Mouse (Mus musculus) cerebellum, adult 2 months (tissue): ENCODE data around the gene Tns1.

ENCODE experiments used
- CTCF ChIP-seq: fragments of 200-500 bp; IDR thresholded peaks from 2 replicates; pipeline ENCODE4 v1.5.1; 2011; ENCODE audit warnings: low read depth, mild to moderate bottlenecking, control low read depth, low read length, moderate library complexity, borderline replicate concordance; ENCODE audit not compliant: insufficient read depth
- POLR2A ChIP-seq: fragments of 200-500 bp; IDR thresholded peaks from 2 replicates; pipeline ENCODE4 v1.6.1; 2011; ENCODE audit warnings: low read length, control low read depth, borderline replicate concordance; ENCODE audit not compliant: insufficient read depth

DNA sequence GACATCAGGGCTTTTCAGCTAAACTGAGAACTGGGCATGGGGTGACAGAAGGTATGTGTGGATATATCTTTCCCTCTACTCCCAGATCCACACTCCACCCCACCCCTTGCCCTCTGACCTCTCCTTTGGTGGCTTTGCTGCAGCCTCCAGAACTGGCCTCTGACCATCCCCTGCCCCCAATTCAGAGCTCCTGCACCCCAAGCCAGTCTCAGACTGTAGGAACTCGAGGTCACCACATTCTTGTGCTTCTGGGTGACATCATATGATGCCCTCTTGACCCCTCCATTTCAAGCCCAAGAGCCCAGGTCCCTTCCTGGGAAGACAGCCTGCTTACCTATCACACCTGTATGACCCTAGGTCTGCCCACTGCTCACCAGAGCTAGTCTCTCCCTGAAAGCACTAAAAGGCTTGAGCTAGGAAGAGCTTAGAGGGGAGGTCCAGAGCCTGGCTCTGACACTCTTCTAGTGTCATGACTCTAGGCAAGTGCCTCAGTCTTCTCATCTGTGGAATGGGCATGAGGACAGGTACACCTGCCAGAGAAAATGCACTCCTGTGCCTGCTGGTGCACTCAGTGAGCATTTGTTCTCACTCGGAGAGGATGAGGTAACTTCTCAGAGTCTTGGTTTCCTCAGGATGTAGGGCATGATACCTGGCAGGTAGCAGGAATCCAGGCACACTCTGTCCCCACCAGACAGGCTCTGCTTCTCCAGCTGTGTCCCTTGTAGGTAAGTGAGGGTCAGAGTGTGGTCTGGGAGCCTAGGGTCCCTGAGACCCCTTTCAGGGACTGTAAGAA, 214.9 kb downstream of the Tns1 start:
- TF ChIP-seq CTCF (no peak), POLR2A (no peak)
